Mouse (Mus musculus) MEL (cell line): Measurements from ENCODE around the gene Slc25a48. TPM values are rescaled to one million over a fixed set of nuclear protein-coding genes. Genes with fewer than 3 reads are reported as not detected.

Source experiments
- DNase-seq: peaks from one replicate; pipeline ENCODE4 v3.0.0; 2011; ENCODE audit warnings: low read depth, low spot score
- H3K27ac ChIP-seq: 2 replicates; pipeline ENCODE4 v1.5.1; 2012; ENCODE audit warnings: low read depth, mild to moderate bottlenecking, control low read depth, low read length, moderate library complexity; ENCODE audit not compliant: control insufficient read depth
- H3K27me3 ChIP-seq, 2 experiments: fragments of 150-350 bp in 1 of 2; sonication (generic) in 1 of 2; 2 replicates each; pipeline ENCODE4 v1.6.1; 2012; ENCODE audit warnings: low read length in 2 of 2, mild to moderate bottlenecking in 2 of 2, improper control_type of control experiment in 1 of 2, moderate library complexity in 1 of 2; ENCODE audit not compliant: insufficient read depth in 2 of 2, control insufficient read depth in 1 of 2
- H3K36me3 ChIP-seq, 2 experiments: 2 replicates each; pipeline ENCODE4 v1.6.1; 2012 to 2014; ENCODE audit warnings: low read length in 2 of 2, improper control_type of control experiment in 1 of 2, inconsistent platforms in 1 of 2, mild to moderate bottlenecking in 1 of 2; ENCODE audit not compliant: insufficient read depth in 2 of 2, control insufficient read depth in 1 of 2
- H3K4me1 ChIP-seq, 2 experiments: fragments of 150-350 bp in 1 of 2; sonication (generic) in 1 of 2; 2 replicates each; pipeline ENCODE4 v1.6.1; 2012; ENCODE audit warnings: low read length in 2 of 2, improper control_type of control experiment in 1 of 2, mild to moderate bottlenecking in 1 of 2; ENCODE audit not compliant: insufficient read depth in 2 of 2, control insufficient read depth in 1 of 2
- H3K4me3 ChIP-seq, 2 experiments: fragments of 150-350 bp in 1 of 2; sonication (generic) in 1 of 2; 2 replicates each; pipeline ENCODE4 v1.5.1; 2012; ENCODE audit warnings: low read depth in 2 of 2, low read length in 2 of 2, mild to moderate bottlenecking in 2 of 2, moderate library complexity in 2 of 2, control low read depth in 1 of 2, improper control_type of control experiment in 1 of 2; ENCODE audit not compliant: control insufficient read depth in 1 of 2, insufficient read depth in 1 of 2
- H3K79me2 ChIP-seq: 2 replicates; pipeline ENCODE4 v1.6.1; 2012; ENCODE audit warnings: mild to moderate bottlenecking, low read length, moderate library complexity; ENCODE audit not compliant: control insufficient read depth, poor library complexity, insufficient read depth
- H3K9ac ChIP-seq: 2 replicates; pipeline ENCODE4 v1.6.1; 2012; ENCODE audit warnings: low read depth, mild to moderate bottlenecking, control low read depth, low read length, moderate library complexity; ENCODE audit not compliant: control insufficient read depth, poor library complexity, severe bottlenecking
- H3K9me3 ChIP-seq: fragments of 150-350 bp; sonication (generic); replicated peaks from 2 replicates; pipeline ENCODE4 v1.6.1; 2012; ENCODE audit warnings: mild to moderate bottlenecking, low read length, improper control_type of control experiment, moderate library complexity; ENCODE audit not compliant: insufficient read depth
- BHLHE40 ChIP-seq: IDR thresholded peaks from 2 replicates; pipeline ENCODE4 v1.6.1; 2012; ENCODE audit warnings: low read depth, mild to moderate bottlenecking, inconsistent platforms, low read length, improper control_type of control experiment, borderline replicate concordance
- CTCF ChIP-seq, 3 experiments: IDR thresholded peaks in 2 of 3; conservative IDR thresholded peaks in 1 of 3; 2 replicates each; pipeline ENCODE4 v1.5.1; 2011 to 2012; ENCODE audit warnings: low read length in 3 of 3, low read depth in 2 of 3, mild to moderate bottlenecking in 2 of 3, improper control_type of control experiment in 1 of 3, inconsistent platforms in 1 of 3, mixed read lengths in 1 of 3, moderate library complexity in 1 of 3; ENCODE audit not compliant: control insufficient read depth in 1 of 3, insufficient read depth in 1 of 3, poor library complexity in 1 of 3, severe bottlenecking in 1 of 3
- E2F4 ChIP-seq: IDR thresholded peaks from 2 replicates; pipeline ENCODE4 v1.6.1; 2011; ENCODE audit warnings: low read depth, low read length, improper control_type of control experiment, borderline replicate concordance
- EP300 ChIP-seq, 2 experiments: IDR thresholded peaks; 2 replicates each; pipeline ENCODE4 v1.6.1; 2011; ENCODE audit warnings: improper control_type of control experiment in 2 of 2, low read length in 2 of 2, low read depth in 1 of 2, mild to moderate bottlenecking in 1 of 2
- ETS1 ChIP-seq: IDR thresholded peaks from 2 replicates; pipeline ENCODE4 v1.6.1; 2012; ENCODE audit warnings: low read depth, mild to moderate bottlenecking, inconsistent platforms, low read length, improper control_type of control experiment, moderate library complexity
- GABPA ChIP-seq: IDR thresholded peaks from 2 replicates; pipeline ENCODE4 v1.6.1; 2012; ENCODE audit warnings: low read depth, mild to moderate bottlenecking, inconsistent platforms, low read length, improper control_type of control experiment, moderate library complexity
- KAT2A ChIP-seq: conservative IDR thresholded peaks from 2 replicates; pipeline ENCODE4 v1.6.1; 2012; ENCODE audit warnings: low read depth, low read length, improper control_type of control experiment, inconsistent platforms
- MAFK ChIP-seq: IDR thresholded peaks from 2 replicates; pipeline ENCODE4 v1.6.1; 2011; ENCODE audit warnings: low read depth, mild to moderate bottlenecking, low read length, improper control_type of control experiment, borderline replicate concordance
- MAX ChIP-seq: IDR thresholded peaks from 2 replicates; pipeline ENCODE4 v1.6.1; 2011; ENCODE audit warnings: low read length, improper control_type of control experiment
- MXI1 ChIP-seq: IDR thresholded peaks from 2 replicates; pipeline ENCODE4 v1.6.1; 2011; ENCODE audit warnings: mild to moderate bottlenecking, low read depth, low read length, improper control_type of control experiment
- MYB ChIP-seq: IDR thresholded peaks from 2 replicates; pipeline ENCODE4 v1.6.1; 2011; ENCODE audit warnings: mild to moderate bottlenecking, low read depth, low read length, improper control_type of control experiment
- MYC ChIP-seq: IDR thresholded peaks from 2 replicates; pipeline ENCODE4 v1.6.1; 2011; ENCODE audit warnings: low read depth, mild to moderate bottlenecking, low read length, improper control_type of control experiment, moderate library complexity
- NELFE ChIP-seq: IDR thresholded peaks from 2 replicates; pipeline ENCODE4 v1.6.1; 2011; ENCODE audit warnings: low read depth, low read length, improper control_type of control experiment
- POLR2A ChIP-seq, 2 experiments: IDR thresholded peaks; 2 replicates each; pipeline ENCODE4 v1.6.1; 2011 to 2012; ENCODE audit warnings: low read length in 2 of 2, mild to moderate bottlenecking in 2 of 2, control low read depth in 1 of 2, improper control_type of control experiment in 1 of 2, low read depth in 1 of 2, moderate library complexity in 1 of 2; ENCODE audit not compliant: control insufficient read depth in 1 of 2, insufficient read depth in 1 of 2, poor library complexity in 1 of 2
- POLR2AphosphoS5 ChIP-seq: IDR thresholded peaks from 2 replicates; pipeline ENCODE4 v1.6.1; 2012; ENCODE audit warnings: low read depth, borderline replicate concordance, mild to moderate bottlenecking, inconsistent platforms, low read length, moderate library complexity, mixed read lengths
- RAD21 ChIP-seq: IDR thresholded peaks from 2 replicates; pipeline ENCODE4 v1.6.1; 2011; ENCODE audit warnings: mild to moderate bottlenecking, low read depth, low read length, improper control_type of control experiment
- RCOR1 ChIP-seq: IDR thresholded peaks from 2 replicates; pipeline ENCODE4 v1.6.1; 2012; ENCODE audit warnings: low read depth, mild to moderate bottlenecking, inconsistent platforms, low read length, improper control_type of control experiment
- SMC3 ChIP-seq: IDR thresholded peaks from 2 replicates; pipeline ENCODE4 v1.6.1; 2011; ENCODE audit warnings: low read depth, low read length, improper control_type of control experiment
- TCF12 ChIP-seq: IDR thresholded peaks from 2 replicates; pipeline ENCODE4 v1.6.1; 2014; ENCODE audit warnings: low read depth, mild to moderate bottlenecking, inconsistent platforms, low read length, improper control_type of control experiment, moderate library complexity
- UBTF ChIP-seq: IDR thresholded peaks from 2 replicates; pipeline ENCODE4 v1.6.1; 2012; ENCODE audit warnings: low read depth, mild to moderate bottlenecking, inconsistent platforms, low read length, improper control_type of control experiment, moderate library complexity, borderline replicate concordance; ENCODE audit not compliant: insufficient read depth
- USF1 ChIP-seq: IDR thresholded peaks from 2 replicates; pipeline ENCODE4 v1.6.1; 2014; ENCODE audit warnings: low read depth, mild to moderate bottlenecking, inconsistent platforms, low read length, improper control_type of control experiment, moderate library complexity
- ZC3H11A ChIP-seq: IDR thresholded peaks from 2 replicates; pipeline ENCODE4 v1.6.1; 2012; ENCODE audit warnings: low read depth, mild to moderate bottlenecking, inconsistent platforms, low read length, improper control_type of control experiment
- polyA plus RNA-seq, 2 experiments: library from polyadenylated mRNA; stranded (reverse) in 1 of 2; unstranded in 1 of 2; fragments of >175 nt in 1 of 2; fragments of >200 nt in 1 of 2; gene quantifications; 2 replicates each; pipeline versions ENCODE4 v1.2.1 to v1.2.4; 2012; ENCODE audit warnings: low replicate concordance in 2 of 2, low read depth in 1 of 2; ENCODE audit not compliant: insufficient read length in 2 of 2, insufficient read depth in 1 of 2, missing spikeins in 1 of 2
- total RNA-seq: library from RNA; depleted of rRNA; stranded (reverse); fragments of 300-350 nt; gene quantifications from 2 replicates; pipeline ENCODE4 v1.2.3, GENCODE M21; 2012

Slc25a48 gene
- total and polyA plus RNA-seq, 3 experiments, result not detected

DNA sequence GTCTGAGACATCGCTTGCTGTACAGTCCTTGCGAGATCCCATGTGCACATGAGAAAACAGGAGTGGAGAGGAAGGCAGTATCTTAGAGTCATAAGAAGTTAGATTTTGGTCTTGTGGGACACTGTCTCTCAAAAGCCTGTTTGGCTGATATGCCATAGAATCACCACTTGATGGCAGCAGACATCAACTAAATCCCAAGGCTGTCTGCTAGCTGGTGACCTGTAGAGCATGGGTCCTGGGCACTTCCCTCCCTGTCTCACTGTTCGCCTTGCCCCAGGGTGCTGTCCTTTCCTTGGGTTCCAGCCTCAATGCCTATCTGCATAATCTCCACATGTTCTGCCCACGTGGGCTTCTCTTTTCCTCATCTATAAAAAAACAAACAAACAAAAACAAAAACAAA lies 37.2 kb downstream of the Slc25a48 start:
- Histone ChIP-seq H3K79me2 (no peaks in the 10 kb centered on the region), H3K9ac (no peak overlapping the region), H3K27ac (no peak overlapping the region), H3K9me3 (no peaks in the 10 kb centered on the region), H3K27me3 (no peaks in the 10 kb centered on the region), H3K36me3 (no peaks in the 10 kb centered on the region), H3K4me1 (no peaks in the 10 kb centered on the region), H3K4me3 (no peak overlapping the region)
- peak; percentile 22 for DNase-seq
- TF ChIP-seq SMC3 (peak; percentile 48), TCF12 (no peak), ZC3H11A (peak; percentile 24; the same call in 1 of the 2 replicates), ETS1 (no peak), KAT2A (no peak), NELFE (no peak), CTCF (IDR thresholded peaks at IDR 0.05 in 2 of 3, conservative IDR thresholded peaks at IDR 0.05 in 1 of 3; ENCODE audit: control insufficient read depth in 1 of 3, insufficient read depth in 1 of 3, low read depth in 2 of 3, low read length in 3 of 3, poor library complexity in 1 of 3, severe bottlenecking in 1 of 3) (peak; percentile 28 to 52 (median 28); a peak in 5 of 6 replicates), RAD21 (peak; percentile 60), RCOR1 (no peak), MYB (no peak), E2F4 (no peak)

DNA sequence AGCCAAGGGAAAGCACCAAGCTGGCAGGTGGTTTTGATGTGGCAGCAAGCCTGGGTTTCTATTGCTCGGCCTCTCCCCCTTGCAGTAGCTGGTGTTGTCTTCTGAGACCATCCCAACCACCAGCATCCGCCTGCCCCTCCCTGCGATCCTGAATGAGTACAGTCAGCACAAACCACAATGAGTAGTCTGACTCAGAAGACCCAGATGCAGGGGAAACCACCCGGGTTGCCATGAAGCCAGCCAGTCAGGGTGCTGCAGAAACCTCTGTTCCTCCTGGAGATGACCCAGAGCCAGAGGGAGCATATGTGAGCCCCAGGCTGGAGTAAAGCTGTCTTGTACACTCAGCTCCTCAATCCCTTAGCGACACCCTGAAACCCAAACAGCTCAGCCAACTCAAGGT lies 38.6 kb downstream of the Slc25a48 start:
- H3K9me3 ChIP-seq, result no peaks in the 10 kb centered on the region
- no peak overlapping the region for H3K4me3 ChIP-seq
- no peaks in the 10 kb centered on the region for H3K4me1 ChIP-seq
- H3K79me2 ChIP-seq, result no peaks in the 10 kb centered on the region
- H3K27me3 ChIP-seq, result no peaks in the 10 kb centered on the region
- no peak for DNase-seq
- H3K36me3 ChIP-seq, result no peaks in the 10 kb centered on the region
- H3K9ac ChIP-seq, result no peak overlapping the region
- no peak overlapping the region for H3K27ac ChIP-seq
- TF ChIP-seq EP300 (IDR thresholded peaks at IDR 0.05; ENCODE audit: low read depth in 1 of 2, low read length in 2 of 2) (no peak), MAFK (no peak), BHLHE40 (no peak), MAX (no peak), USF1 (no peak), POLR2AphosphoS5 (no peak), UBTF (no peak), TCF12 (no peak), MXI1 (no peak), POLR2A (IDR thresholded peaks at IDR 0.05; ENCODE audit: control insufficient read depth in 1 of 2, insufficient read depth in 1 of 2, low read depth in 1 of 2, low read length in 2 of 2, poor library complexity in 1 of 2) (no peak), ZC3H11A (no peak), MYC (no peak), GABPA (no peak)
